Mouse (Mus musculus) thymus, postnatal 0 days (tissue): ENCODE results near the gene Mettl14. TPM values are rescaled to one million over a fixed set of nuclear protein-coding genes. Genes with fewer than 3 reads are reported as not detected.
"Not testable (repeated sequence)": the region's sequence is repeated elsewhere in the genome, so short reads cannot be mapped to it uniquely, and the experiment has no call there.

Experiments
- DNase-seq: peaks from one replicate; pipeline ENCODE4 v3.0.0-alpha.2; 2015; ENCODE audit warnings: low spot score
- polyA plus RNA-seq: library from polyadenylated mRNA; unstranded; fragments of >200 nt; fragmentation: Nextera tagmentation; extraction: Ambion mirVana; gene quantifications from 2 replicates; pipeline ENCODE4 v1.2.1, GENCODE M21; 2015

Gene Mettl14
- polyA plus RNA-seq, result 24.8 and 26.5 TPM in 2 replicates

GRCm38 (mm10) chr3:123385486-123386156 lies at the start of gene Mettl14:
Gene Mettl14, minus strand, starts transcription at chr3:123386108.
- peak; percentile 97 for DNase-seq

DNA sequence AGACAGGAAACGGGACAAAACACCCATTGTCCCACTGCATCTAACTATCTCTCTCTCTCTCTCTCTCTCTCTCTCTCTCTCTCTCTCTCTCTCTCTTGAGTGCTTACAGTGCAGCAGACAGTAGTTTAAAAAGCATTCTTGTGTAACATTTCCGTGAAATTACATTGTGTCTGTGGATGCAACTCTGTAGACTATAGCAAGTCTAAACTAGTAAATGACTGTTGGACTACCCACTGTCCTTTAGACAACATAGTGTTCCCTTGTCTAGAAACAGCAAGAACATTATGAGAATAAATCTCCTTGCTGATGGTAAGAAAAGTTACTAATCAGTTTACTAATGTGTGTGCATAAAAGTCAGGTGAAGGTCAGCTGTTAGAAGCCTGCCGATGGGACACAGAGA lies 47.5 kb upstream of the Mettl14 start:
- no peak for DNase-seq

DNA sequence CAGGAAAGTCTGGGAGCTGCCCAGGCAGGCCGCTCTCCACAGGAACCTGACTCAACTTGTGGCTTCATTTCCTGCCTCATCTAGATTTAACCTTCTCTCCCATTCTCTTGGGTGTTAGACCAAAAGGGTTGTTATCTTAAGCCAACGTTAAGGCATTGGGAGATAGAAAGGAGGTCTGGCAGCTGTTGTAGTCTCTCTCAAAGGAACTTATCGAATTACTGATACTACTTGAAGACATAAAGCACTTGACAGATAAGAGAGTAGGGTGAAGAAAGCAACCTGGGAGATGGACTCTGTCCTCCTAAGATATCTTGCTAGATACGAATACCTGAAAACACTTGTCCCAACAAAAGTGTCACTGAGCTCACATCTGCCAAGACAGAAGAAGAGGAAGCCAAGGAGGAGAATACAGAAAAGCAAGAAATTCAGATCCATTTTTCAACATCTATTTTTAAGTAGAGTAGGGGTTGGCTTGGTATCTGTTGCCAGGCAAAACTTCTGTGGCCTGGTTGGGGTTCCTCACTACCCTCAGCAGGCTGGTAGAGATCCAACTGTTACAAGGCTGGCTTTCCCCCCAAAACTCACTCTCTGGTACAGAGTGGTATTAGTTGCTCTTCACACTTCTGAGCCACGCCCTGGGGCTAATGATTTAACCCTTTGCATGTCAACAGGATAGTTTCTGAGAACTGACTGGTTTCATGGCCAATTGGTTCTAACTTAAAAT lies 46.2 kb upstream of the Mettl14 start:
- no peak for DNase-seq

DNA sequence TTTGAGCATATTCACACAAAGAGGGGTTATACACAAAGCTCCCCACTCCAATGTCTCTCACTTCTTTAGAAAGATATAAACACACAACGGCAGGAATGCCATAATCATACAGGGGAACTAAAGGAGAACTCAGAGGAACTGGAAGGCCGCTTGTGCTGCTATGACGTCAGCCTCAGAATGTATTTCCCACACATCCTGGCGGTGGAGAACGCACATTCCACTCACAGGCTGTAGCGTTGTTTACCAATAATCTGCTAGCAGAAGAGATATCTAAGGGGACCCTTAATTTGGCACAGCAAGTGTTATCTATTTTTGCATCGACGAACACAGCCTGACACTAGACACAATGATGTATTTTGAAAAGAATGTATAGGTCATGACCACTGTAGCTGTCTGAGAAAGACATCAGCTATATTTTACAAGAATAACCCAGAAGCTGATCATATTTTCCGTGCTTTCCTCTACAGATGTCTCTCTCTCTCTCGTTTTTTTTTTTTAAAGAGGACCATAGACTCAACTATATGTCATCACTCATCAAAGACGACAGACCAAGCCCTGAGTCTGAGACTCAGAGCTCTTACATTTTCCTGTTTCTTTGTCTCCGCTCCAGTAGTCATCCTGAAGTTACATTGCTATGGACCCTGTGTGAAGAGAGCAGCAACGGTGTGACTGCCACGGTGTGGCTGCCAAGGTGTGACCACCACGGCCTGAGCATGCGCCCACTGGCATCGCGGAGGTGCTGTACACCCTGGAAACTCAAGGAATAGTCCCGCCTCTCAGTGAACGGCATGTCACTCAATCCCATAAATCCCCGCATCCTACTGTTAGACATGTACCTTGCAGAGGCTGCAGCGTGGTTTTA lies 43.9 kb upstream of the Mettl14 start:
- no peak for DNase-seq

DNA sequence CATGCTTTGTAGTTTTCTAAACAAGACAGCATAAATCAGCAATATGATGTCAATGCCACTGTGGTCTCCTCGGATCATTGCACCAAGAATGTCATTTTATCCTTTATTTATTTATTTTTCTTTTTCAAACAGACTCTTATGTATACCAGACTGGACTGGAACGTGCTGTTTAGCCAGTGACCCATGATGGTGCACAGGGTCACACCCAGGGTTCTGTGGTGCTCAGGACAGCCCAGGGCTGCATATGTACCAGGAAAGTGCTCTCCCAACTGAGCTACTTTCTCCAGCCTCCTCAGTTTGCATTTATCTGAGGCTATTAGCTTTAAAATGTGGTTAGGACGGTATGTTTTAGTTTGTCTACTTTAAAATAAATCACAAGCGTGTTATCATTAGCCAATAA lies 42.1 kb upstream of the Mettl14 start:
- DNase-seq, result no peak

GRCm38 (mm10) chr3:123425647-123426046 lies 39.7 kb upstream of the Mettl14 start:
- no peak for DNase-seq

- DNase-seq, result no peak
These were observed 27.3 kb upstream of the Mettl14 start for GRCm38 (mm10) chr3:123413173-123413572.

GRCm38 (mm10) chr3:123411821-123412578 lies 26.1 kb upstream of the Mettl14 start:
- no peak for DNase-seq

DNA sequence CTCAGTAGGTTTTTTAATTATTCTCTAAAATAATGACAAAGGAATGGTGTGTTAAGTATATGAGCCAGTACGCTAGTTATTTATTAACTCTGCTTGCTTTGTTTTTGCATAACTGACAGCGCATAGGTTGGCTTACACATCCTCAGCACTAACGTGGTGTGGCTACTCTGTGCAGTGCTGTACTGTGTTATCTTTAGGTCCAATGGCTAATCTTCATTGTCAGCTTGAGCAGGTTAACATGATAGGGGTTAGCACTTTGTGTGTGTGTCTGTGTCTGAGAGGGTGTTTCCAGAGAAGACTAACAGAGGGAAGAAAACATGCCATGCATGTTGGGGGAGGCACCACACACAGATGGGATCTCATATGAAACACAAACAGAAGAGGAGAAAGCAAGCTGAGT lies 19.0 kb upstream of the Mettl14 start:
- DNase-seq, result no peak

DNA sequence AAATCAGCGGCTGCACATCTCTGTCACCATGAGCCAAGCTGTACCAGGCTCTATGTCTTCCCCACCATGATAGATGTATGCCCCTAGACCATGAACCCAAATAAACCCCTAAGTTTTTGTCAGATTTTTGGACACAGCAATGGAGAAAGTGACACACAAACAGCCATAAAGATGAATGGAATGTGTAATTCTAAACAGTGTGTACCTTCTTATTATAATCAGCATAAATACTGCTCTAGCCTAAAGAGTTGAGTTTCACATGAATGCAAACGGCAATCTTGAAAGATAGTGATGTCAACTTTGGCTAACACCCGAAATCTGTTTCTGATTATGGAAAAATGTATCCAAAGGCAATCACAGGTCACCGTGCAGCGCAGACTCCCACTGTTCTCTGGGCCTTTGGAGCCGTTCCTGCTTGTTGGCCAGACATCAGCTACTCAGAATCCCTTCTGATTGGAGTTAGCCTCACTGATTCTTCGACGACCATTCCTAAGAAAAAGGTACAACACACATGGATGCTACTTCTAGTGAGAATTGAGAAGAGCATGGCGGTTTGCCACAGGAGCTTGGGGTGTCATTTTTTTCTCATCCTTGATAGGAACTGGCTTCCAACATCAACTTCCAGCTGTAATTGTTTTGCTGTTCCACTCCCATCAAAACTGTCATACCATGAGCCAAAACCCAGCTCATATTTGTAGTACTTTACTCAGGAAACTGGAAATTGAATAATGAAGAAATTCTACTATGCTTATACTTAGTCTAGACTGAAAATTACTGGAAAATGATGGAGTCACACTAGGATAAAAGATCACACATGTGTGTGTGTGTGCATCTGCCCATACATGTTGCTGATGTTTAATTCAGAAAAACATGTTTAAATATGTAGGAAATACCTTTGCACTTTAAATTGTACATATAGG lies 11.9 kb upstream of the Mettl14 start:
- DNase-seq, result no peak

GRCm38 (mm10) chr3:123395611-123396010 lies 9.7 kb upstream of the Mettl14 start:
- no peak for DNase-seq

GRCm38 (mm10) chr3:123391180-123391579 lies 5.3 kb upstream of the Mettl14 start:
- DNase-seq, result no peak

DNA sequence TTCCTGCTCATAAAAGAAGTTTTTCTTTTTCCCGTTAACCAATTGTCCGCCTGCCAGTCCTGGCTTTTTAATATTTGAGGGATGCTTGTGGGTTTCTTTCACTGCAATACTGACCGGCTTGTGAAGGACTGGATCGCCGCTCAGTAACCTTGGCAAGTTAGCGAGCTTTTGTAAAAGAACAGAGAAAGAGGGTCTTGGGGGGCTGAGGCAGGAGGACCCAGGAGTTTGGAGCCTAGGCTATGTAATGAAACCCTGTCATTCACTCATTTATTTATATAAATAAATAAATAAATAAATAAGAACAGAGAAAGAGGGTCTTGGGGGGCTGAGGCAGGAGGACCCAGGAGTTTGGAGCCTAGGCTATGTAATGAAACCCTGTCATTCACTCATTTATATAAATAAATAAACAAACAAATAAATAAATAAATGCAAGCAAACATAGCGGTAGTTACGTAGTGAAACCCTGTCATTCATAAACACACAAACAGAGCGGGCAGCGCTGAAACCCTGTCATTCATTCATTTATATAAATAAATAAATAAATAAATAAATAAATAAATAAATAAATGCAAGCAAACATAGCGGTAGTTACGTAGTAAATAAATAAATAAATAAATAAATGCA lies 361 bp upstream of the Mettl14 start:
- DNase-seq, result not testable (repeated sequence)

- DNase-seq, result no peak
These were observed 806 bp downstream of the Mettl14 start for GRCm38 (mm10) chr3:123385118-123385485.

- DNase-seq, result no peak
These were observed 1.5 kb downstream of the Mettl14 start for GRCm38 (mm10) chr3:123384435-123384834.

GRCm38 (mm10) chr3:123376562-123376961 lies 9.3 kb downstream of the Mettl14 start:
- DNase-seq, result no peak

DNA sequence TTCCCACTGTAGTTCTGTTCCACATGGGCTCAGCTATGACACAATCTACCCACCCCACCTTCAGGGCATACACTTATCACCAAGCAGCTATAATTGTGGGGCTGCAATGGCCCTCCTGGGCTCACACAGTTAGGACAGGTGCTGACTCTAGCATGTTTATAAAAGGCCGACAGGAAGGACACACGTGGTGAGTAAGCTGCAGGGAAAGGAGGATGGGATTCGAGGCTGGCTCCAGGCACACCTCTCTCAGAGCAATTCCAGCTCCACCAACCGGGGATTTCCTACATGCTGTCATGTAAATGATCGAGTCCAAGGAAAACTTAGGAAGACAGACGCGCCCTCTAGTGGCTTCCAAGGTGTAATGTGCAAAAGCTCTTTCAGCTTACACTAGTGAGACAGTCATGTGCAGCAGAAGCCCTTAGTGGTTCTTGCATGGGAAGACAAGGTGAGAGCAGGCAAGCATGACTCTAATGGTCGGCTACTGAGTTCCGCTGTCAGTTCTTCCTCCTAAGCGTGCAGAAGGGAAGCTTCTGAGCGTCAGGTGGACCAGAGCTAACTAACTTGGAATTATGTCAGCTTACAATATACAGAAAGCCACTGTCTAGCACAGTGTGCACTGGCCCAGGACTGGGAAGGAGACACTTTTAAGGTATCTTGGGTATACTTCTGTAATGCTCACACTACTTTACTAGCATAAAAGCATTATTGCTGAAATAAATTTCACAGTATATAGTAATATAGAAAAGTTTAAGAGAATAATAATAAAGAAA lies 14.0 kb downstream of the Mettl14 start:
- DNase-seq, result no peak

DNA sequence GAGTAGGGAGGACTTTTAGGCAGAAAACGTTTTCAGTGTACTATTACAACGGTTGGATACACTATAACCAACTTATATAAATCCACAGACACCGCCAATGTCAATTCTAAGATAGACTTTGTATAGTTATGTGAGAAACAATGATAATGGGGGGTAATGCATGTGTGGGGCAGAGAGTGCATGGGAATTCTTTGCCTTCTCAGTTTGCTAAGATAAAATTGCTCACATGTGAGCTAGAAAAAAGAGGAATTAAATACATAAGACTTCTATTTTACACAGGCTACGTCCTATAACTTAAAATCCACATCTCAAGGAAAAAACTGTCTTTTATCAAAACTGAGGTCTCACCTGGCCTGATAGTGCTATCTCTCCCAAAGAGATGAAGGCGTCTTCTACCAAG lies 15.0 kb downstream of the Mettl14 start:
- DNase-seq, result no peak

- DNase-seq, result no peak
These were observed 16.7 kb downstream of the Mettl14 start for GRCm38 (mm10) chr3:123369161-123369560.
